Mouse (Mus musculus) small intestine, adult 2 months (tissue): ENCODE results near the gene Hist2h4.

Experiments used
- CTCF ChIP-seq: fragments of 200-500 bp; IDR thresholded peaks from 2 replicates; pipeline ENCODE4 v1.5.1; 2012; ENCODE audit warnings: low read depth, mild to moderate bottlenecking, control low read depth, inconsistent platforms, low read length, moderate library complexity, mixed read lengths; ENCODE audit not compliant: insufficient replicate concordance, insufficient read length; ENCODE audit errors: extremely low read depth
- POLR2A ChIP-seq: fragments of 200-500 bp; IDR thresholded peaks from 2 replicates; pipeline ENCODE4 v1.6.1; 2012; ENCODE audit warnings: low read depth, mild to moderate bottlenecking, control low read depth, inconsistent platforms, low read length, moderate library complexity

GRCm38 (mm10) chr3:96219191-96219641 is 43.9 kb downstream of the Hist2h4 start:
- TF ChIP-seq CTCF, result peak; percentile 24; the same call in 1 of the 2 replicates
- no peak for TF ChIP-seq POLR2A
